Mouse (Mus musculus) bone marrow, adult 2 months (tissue): ENCODE measurements around the gene Tcf20. TPM values are rescaled to one million over a fixed set of nuclear protein-coding genes. Genes with fewer than 3 reads are reported as not detected.

Source experiments
- H3K27ac ChIP-seq: fragments of 200-500 bp; 2 replicates; pipeline ENCODE4 v1.5.1; 2012; ENCODE audit warnings: low read depth, mild to moderate bottlenecking, control low read depth, inconsistent platforms, low read length; ENCODE audit not compliant: control insufficient read depth, poor library complexity, insufficient read depth
- H3K4me1 ChIP-seq: fragments of 200-500 bp; 2 replicates; pipeline ENCODE4 v1.6.1; 2011; ENCODE audit warnings: low read length; ENCODE audit not compliant: control insufficient read depth, insufficient read depth
- H3K4me3 ChIP-seq: fragments of 200-500 bp; replicated peaks from 2 replicates; pipeline ENCODE3; 2011; ENCODE audit warnings: mild to moderate bottlenecking, low read depth, low read length, control low read depth; ENCODE audit not compliant: control insufficient read depth
- CTCF ChIP-seq: fragments of 200-500 bp; IDR thresholded peaks from 2 replicates; pipeline ENCODE4 v1.5.1; 2011; ENCODE audit warnings: low read length, control low read depth; ENCODE audit not compliant: control insufficient read depth, insufficient read depth
- POLR2A ChIP-seq: fragments of 200-500 bp; IDR thresholded peaks from 2 replicates; pipeline ENCODE4 v1.6.1; 2011; ENCODE audit warnings: low read depth, mild to moderate bottlenecking, control low read depth, low read length, borderline replicate concordance; ENCODE audit not compliant: control insufficient read depth
- WGBS: fragments of 180-500 bp; shearing (Covaris S2); methylation state at CpG from one replicate; pipeline ENCODE4 v1.1.7; 2018; 5-methylcytosine and 5-hydroxymethylcytosine counted together
- polyA plus RNA-seq: library from polyadenylated mRNA; stranded (reverse); fragments of >200 nt; gene quantifications from 2 replicates; pipeline ENCODE4 v1.2.4, GENCODE M21; 2011; ENCODE audit warnings: low replicate concordance; ENCODE audit not compliant: missing spikeins, insufficient read depth, insufficient read length

The Tcf20 gene
- polyA plus RNA-seq, 1 experiment, result 26.4 TPM

DNA sequence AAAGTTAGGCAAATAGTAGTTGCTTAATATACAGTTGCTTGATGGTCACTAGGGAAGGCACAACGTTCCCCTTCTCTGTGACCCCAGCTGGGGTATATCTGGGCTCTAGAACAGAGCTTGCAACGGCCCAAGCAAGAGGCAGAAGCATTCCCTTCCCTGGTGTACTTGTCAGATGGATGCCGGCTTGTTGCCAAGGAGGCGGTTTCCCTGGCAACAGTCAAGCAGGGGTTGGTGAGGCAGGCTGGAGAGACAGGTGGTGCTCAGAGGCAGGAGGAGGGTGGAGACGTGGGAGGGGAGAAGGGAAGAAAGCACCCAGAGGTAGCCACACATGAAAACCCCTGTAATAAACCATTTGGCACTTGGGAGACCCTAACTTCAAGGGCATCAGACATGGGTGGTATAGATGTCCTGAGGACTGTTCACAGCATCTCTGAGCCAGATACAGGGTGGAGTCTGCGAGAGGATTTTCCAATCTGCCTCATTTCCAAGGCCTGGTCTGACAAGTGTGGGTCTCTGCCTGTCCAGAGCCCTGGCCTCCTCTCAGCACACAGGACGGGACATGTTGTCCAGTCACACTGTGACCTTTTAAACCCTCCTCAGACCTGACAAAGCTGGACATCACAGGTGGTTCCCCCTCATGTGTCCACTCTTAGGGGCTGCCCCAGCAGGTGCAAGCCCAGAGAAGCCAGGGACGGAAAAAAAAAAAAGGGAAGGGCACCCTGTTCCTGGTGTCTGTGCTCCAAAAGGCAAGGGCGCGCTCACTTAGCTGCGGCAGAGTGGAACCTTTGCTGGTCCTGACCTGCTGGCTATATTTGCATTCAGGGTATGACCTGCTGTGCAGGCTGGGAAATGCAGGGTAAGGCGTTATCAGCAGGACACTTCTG is 15.2 kb upstream of the Tcf20 start:
- Histone ChIP-seq H3K4me3 (no peak overlapping the region), H3K4me1 (peaks cover 25% of the 10 kb centered on the region), H3K27ac (peak overlapping the region; percentile 69)
- TF ChIP-seq POLR2A (no peak), CTCF (no peak)
- WGBS, result 67% methylated on average over 12 of the region's 12 CpGs

DNA sequence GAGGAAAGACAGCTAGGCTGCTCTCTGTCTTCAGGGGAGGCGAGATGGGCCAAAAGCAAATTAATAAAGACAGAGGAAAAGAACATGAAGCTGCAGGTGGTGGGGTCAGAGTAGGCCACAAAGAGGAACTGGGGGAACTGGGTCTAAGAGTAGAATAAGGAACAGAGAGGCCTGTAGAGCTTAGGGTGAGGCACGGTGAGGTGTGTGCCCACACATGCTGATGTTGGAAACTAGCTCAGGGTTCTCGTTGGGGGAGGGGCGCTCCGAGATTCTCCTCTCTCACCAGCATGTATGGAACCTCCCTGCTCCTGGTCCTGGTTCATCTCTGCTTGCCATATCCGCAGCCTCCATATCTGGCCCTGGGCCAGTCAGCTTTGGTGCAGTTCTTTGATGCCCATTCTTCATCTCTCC is 11.1 kb upstream of the Tcf20 start:
- peaks cover 23% of the 10 kb centered on the region for H3K4me1 ChIP-seq
- H3K27ac ChIP-seq, result peak overlapping the region; percentile 64
- WGBS, result 34% methylated on average over 6 of the region's 6 CpGs
- TF ChIP-seq CTCF (no peak), POLR2A (no peak)
- no peak overlapping the region for H3K4me3 ChIP-seq

DNA sequence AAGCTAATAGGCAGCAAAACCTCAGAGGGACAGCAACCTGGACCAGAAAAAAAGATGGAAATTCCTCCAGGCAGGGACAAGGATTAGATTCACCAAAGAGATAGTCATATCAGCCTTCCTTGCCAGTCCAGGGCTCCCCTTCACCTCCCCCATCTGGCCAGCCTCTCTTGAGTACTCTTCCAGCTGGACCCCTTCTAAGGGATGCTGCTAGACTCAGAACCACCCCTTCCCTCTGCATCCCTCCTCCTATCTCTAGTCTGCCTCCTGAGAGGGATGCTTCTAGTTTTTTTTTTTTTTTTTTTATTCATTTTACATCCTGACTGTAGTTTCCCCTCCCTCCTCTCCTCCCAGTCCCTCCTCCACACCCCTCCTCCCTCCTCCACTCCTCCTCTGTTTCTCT is 8.8 kb upstream of the Tcf20 start:
- Histone ChIP-seq H3K27ac (no peak overlapping the region), H3K4me1 (peaks cover 13% of the 10 kb centered on the region), H3K4me3 (no peak overlapping the region)
- no peak for TF ChIP-seq CTCF
- TF ChIP-seq POLR2A, result no peak

DNA sequence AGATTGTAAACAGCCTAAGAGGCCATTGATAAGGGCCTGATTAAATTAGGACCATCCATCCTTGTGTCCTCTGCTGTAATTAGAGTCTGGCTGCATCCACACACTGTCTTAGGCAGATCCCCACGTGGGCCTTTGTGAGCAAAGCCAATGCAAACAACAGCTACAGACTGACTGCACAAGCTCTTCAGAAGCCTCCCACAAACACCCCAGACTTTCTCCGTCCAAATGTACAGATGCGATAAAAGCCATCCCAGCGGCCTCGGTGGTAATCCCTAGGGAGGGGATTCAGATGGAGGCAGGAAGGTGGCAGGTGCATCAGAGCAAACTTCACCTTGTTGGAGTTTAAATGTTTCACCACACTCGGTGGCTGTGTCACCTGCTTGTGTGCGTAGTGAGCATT is 7.6 kb upstream of the Tcf20 start:
- no peak for TF ChIP-seq POLR2A
- TF ChIP-seq CTCF, result no peak
- peaks cover 12% of the 10 kb centered on the region for H3K4me1 ChIP-seq
- no peak overlapping the region for H3K4me3 ChIP-seq
- no peak overlapping the region for H3K27ac ChIP-seq
- 72% methylated on average over 7 of the region's 7 CpGs for whole genome bisulfite sequencing

DNA sequence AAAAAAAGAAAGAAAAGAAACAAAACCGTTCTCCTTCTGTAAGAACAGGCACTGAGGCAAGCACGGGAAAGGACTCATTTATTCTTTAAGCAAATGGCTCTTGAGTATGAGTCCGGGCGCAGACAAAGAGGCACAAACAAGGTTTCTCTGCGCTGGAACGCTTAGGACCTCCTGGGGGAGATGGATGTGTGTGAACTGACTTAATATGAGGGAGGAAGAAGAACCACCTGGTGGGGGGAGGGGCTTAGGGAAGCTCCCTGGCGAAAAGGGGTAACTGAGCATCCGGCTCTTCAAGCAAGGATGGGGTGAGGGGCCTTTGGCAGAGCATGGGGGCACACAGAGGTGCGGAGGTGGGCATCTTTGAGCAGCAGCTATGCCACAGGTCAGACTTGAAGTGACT is 5.2 kb upstream of the Tcf20 start:
- Histone ChIP-seq H3K4me1 (peaks cover 2% of the 10 kb centered on the region), H3K27ac (no peak overlapping the region), H3K4me3 (no peak overlapping the region)
- 67% methylated on average over 9 of the region's 9 CpGs for WGBS
- TF ChIP-seq CTCF (no peak), POLR2A (no peak)

DNA sequence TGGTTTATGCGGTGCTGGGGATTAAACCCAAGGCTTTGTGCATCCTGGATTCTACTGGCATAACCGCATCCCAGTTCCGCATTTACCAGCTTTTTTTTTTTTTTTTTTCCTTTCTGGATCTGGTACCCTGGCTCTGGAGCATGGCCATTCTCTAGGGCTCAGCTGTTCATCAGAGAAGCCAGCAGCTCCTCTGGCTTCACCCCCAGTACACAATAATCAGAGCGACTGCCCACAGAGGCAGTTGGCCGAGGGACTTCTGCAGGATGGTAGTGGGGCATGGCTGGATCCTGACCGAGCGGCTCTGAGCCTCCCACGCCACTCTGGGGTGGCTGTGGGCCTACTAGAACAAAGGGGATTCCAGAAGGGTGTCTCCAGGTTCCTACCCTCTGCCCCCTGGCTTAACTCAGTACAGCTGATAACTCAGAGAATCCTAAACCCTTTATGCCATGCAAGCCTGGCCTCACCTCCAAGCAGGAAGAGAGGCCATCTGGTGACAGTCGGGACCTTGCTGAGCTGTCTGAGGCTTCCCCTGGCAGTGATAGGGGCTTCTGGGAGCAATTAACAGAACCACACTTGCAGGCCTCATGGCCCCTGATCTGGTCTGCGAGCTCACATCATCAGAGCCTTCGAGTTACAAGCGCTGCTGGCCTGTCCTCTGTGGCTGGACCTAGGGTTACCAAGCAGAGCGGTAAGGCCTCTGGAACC is 4.6 kb upstream of the Tcf20 start:
- H3K27ac ChIP-seq, result no peak overlapping the region
- 80% methylated on average over 13 of the region's 13 CpGs for WGBS
- no peak overlapping the region for H3K4me3 ChIP-seq
- H3K4me1 ChIP-seq, result peaks cover 2% of the 10 kb centered on the region
- no peak for TF ChIP-seq POLR2A
- TF ChIP-seq CTCF, result no peak

DNA sequence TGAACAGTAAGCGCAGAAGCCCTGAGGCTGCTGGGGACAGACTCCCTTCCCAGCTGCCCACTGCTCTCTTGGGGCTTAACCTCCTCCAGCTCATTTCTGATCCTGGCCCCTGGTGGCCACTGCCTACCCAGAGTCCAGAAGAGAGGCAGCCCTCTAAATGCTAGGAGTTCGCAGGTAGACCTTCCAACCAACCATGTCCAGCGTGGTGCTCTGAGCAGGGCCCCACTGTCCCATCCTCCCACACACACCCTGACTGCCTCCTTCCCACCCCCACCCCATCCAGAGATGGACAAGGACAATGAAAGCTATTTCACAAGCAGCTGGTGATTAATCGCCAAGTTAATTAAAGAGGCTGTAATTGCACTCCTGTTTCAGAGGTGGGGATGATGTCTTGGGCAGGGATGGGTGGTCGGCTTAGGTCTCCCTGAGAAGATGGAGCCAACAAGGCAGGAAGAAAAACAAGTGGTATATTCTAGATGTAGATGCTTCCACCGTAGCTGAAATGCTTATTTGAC is 1.6 kb upstream of the Tcf20 start:
- H3K27ac ChIP-seq, result no peak overlapping the region
- 74% methylated on average over 6 of the region's 6 CpGs for WGBS
- no peak overlapping the region for H3K4me3 ChIP-seq
- H3K4me1 ChIP-seq, result peaks cover 2% of the 10 kb centered on the region
- no peak for TF ChIP-seq CTCF
- no peak for TF ChIP-seq POLR2A

DNA sequence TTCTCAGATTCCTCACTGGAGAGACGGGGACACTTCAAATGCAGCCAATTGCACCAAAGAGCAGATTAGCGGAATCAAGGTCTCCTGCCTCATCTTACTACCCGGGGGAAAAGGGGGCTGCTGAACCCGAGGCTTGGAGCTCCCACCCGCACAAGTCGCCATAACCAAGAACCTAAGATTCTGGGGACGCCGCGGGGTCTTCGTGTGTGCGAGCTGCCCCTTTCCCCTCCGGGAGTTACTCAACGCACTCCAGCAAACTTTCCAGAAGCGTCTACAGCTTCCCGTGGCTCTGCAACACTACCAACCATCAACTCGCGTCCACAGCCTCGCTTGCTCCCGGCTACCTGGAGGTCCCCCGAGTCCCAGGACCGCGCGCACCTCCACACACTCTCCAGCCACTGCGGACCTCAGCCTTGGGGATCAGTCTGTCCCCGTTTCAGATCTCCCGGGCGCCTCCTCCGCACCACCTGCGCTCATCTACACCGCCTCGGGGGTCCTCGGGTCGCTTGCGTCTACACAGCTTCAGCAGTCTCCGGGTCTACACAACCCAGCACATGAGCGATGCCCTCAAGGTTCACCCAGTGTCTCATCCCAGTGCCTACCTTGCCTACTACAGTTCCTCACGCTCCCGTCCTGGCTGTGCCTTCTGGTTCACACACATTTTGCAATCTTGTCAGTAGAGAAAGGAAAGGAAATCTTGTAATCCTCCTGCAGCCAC is 499 bp downstream of the Tcf20 start:
- peaks cover 2% of the 10 kb centered on the region for H3K4me1 ChIP-seq
- 3% methylated on average over 38 of the region's 38 CpGs for WGBS
- TF ChIP-seq CTCF (no peak), POLR2A (no peak)
- no peak overlapping the region for H3K27ac ChIP-seq
- H3K4me3 ChIP-seq, result peak overlapping the region; percentile 76
